In the genomic region with DNA sequence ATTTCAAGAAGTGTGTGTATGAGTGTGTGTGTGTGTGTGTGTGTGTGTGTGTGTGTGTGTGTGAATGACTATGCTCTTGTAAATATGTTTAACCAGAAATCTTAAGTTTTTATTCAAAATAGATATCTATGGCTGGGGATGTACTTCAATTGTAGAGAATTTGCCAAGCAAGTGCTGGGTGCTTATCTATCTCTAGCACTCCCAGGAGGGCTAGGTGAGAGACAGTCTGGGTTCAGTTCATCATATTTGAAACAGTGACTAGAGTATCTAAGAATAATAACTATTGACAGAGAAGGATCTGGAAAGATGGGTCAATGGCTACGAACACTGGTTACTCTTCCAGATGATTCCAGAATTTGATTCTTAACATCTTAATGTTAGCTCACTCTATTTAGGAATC, we compare ENCODE assay signal across 27 mouse cellular contexts.
"Had no signal": no experiment of that assay in that cellular context is flagged by ENCODE, and none has a peak within 500 bp of the region (broad histone marks: within the 10 kb centered on the region; RNA-seq: fewer than 3 reads in every experiment).

No protein-coding gene starts in this region.

- H3K27me3 ChIP-seq: embryonic facial prominence, embryonic 12.5 days; embryonic facial prominence, embryonic 13.5 days; embryonic facial prominence, embryonic 15.5 days; forebrain, embryonic 12.5 days; forebrain, embryonic 13.5 days; forebrain, embryonic 15.5 days had no signal

- H3K36me3 ChIP-seq: embryonic facial prominence, embryonic 10.5 days; embryonic facial prominence, embryonic 12.5 days; embryonic facial prominence, embryonic 13.5 days; embryonic facial prominence, embryonic 15.5 days; forebrain, embryonic 10.5 days; forebrain, embryonic 12.5 days; forebrain, embryonic 15.5 days had no signal

- ATAC-seq: forebrain, embryonic 13.5 days; forebrain, embryonic 14.5 days; forebrain, embryonic 15.5 days; forebrain, embryonic 16.5 days; forebrain, postnatal 0 days had no signal

- H3K4me3 ChIP-seq: embryonic facial prominence, embryonic 10.5 days; embryonic facial prominence, embryonic 12.5 days; embryonic facial prominence, embryonic 13.5 days; embryonic facial prominence, embryonic 15.5 days; erythroblast, embryonic 14.5 days; forebrain, embryonic 10.5 days; forebrain, embryonic 12.5 days; forebrain, embryonic 13.5 days; forebrain, embryonic 15.5 days; gastrocnemius, adult 2 months had no signal

- H3K4me1 ChIP-seq: embryonic facial prominence, embryonic 10.5 days; embryonic facial prominence, embryonic 12.5 days; embryonic facial prominence, embryonic 13.5 days; embryonic facial prominence, embryonic 15.5 days; forebrain, embryonic 10.5 days; forebrain, embryonic 12.5 days; forebrain, embryonic 13.5 days; forebrain, embryonic 15.5 days had no signal

- DNase-seq: cerebellum, adult 2 months; cerebellum, adult 8-10 months; cerebellum, adult 9-10 months; cerebellum, adult 9-11 months; cerebellum, postnatal 10 days; cerebellum, postnatal 25 days; cerebellum, postnatal 36 days; embryo, embryonic 11 days; forebrain, postnatal 0 days; gastrocnemius, adult 2 months; gastrocnemius, postnatal 10 days; gastrocnemius, postnatal 14 days; gastrocnemius, postnatal 25 days; gastrocnemius, postnatal 36 days; heart, adult 11 months; heart, adult 18-20 months had no signal

- H3K9ac ChIP-seq: embryonic facial prominence, embryonic 12.5 days; embryonic facial prominence, embryonic 13.5 days; embryonic facial prominence, embryonic 15.5 days; forebrain, embryonic 12.5 days; forebrain, embryonic 13.5 days; forebrain, embryonic 15.5 days; forebrain, postnatal 0 days had no signal

- H3K27ac ChIP-seq: embryonic facial prominence, embryonic 10.5 days; embryonic facial prominence, embryonic 12.5 days; embryonic facial prominence, embryonic 13.5 days; embryonic facial prominence, embryonic 15.5 days; forebrain, embryonic 10.5 days; forebrain, embryonic 12.5 days; forebrain, embryonic 13.5 days; forebrain, embryonic 15.5 days; gastrocnemius, adult 2 months had no signal
